Mouse (Mus musculus): ENCODE results near the gene Pex10. TPM values are rescaled to one million over a fixed set of nuclear protein-coding genes. Genes with fewer than 3 reads are reported as not detected.

Pex10 gene
- 14.3 and 17.1 TPM in 2 replicates for total RNA-seq (2017)

DNA sequence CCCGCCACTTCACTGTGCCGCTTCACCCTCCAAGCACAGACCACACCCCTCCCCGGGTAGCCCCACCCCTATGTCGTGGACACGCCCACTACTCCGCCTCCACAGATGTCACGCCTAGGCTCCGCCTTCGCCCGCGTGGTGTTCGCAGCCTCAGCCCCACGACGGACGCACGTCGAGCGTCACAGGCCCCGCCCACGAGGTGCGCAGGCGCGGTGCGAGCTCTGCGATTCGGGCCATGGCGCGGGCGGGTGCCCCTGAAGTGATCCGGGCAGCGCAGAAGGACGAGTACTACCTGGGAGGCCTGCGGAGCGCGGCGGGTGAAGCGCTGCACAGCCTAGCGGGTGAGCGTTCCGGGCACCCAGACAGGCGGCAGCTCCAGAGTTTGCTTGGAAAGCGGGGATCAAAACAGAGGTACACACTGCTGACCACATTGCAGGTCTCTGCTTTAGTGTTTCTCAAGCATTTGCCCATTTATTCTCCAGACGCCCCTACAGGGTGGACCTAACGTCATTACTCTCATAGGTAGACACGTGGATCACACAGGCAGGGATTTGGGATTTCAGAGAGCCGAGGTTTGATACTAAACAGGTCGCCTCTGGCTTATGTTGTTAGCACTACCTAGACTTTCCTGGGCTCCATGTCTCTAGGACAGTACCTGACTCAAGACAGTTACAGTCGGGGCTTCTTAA lies at the start of gene Pex10:
TSS of gene Pex10 (plus strand) at position 183 of the 689 bp plus-strand sequence.
- peak; percentile 92 for ATAC-seq (ENCODE audit: extremely low read depth, insufficient number of reproducible peaks, low FRiP score, poor library complexity, severe bottlenecking)

GRCm38 (mm10) chr4:155017253-155017878 lies 49.5 kb upstream of the Pex10 start:
- ATAC-seq (ENCODE audit: extremely low read depth, insufficient number of reproducible peaks, low FRiP score, poor library complexity, severe bottlenecking): no peak

- ATAC-seq (ENCODE audit: extremely low read depth, insufficient number of reproducible peaks, low FRiP score, poor library complexity, severe bottlenecking): no peak
These were observed 48.8 kb upstream of the Pex10 start for GRCm38 (mm10) chr4:155018066-155018465.

DNA sequence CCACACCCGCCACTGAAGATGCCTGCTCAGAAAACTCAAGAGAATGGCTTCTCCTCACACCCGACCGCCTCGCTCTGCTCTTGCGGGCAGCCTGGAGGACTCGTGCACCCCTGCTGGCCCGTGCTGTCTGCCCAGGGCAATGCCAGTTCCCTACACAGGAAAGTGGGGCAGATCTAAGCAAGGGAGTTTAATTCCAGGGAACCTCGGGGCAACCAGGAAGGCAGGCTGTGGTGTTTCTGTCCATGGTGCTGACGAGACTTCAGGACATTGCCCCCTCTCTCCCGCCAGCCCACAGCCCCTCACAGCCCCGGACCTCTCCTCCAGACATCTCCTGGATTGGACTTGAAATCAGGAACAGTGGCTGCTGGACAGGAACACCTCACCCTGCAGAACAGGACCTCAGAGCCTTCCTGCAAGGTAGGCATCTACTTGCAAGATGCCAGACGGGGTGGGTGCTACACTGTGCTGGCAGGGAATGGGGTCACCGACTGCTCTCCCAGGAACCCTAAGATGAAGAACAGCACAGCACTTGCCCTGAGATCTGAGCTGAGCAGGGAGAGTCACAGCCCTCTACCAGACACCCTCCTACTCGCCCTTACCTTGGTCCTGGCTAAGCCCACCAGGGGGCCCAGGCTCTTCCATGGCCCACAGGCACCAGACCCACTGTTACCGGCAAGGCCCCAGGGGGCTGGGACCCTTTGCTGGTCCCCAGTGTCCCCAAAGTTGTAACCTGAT lies 48.0 kb upstream of the Pex10 start:
- ATAC-seq (ENCODE audit: extremely low read depth, insufficient number of reproducible peaks, low FRiP score, poor library complexity, severe bottlenecking): no peak

DNA sequence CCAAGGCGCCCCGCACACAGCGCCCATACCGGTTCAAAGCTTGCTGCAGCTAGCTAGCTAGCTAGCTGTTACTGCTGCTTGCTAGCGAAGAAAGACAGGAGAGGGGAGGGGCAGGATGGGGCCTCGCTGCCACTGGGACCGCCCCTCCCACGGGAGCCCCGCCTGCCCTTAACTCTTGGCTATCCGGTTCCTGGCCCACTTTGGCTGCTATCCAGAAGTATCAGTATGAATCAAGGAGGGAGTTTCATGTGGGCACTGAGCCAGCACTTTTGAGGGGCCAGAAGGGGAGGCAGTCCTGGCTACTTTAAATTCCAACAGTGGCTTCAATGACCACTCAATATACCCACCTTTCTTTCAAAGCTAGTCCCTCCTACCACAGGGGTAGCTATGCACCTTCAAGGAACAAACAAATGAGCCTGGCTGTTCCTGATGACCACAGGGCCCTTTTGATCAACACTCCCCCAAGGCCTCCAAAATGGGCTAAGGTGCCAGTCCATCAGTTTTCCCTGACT lies 47.4 kb upstream of the Pex10 start:
- ATAC-seq (ENCODE audit: extremely low read depth, insufficient number of reproducible peaks, low FRiP score, poor library complexity, severe bottlenecking): no peak

- ATAC-seq (ENCODE audit: extremely low read depth, insufficient number of reproducible peaks, low FRiP score, poor library complexity, severe bottlenecking): no peak
These were observed 46.7 kb upstream of the Pex10 start for GRCm38 (mm10) chr4:155020141-155020540.

- no peak for ATAC-seq (ENCODE audit: extremely low read depth, insufficient number of reproducible peaks, low FRiP score, poor library complexity, severe bottlenecking)
These were observed 46.0 kb upstream of the Pex10 start for GRCm38 (mm10) chr4:155020813-155021212.

DNA sequence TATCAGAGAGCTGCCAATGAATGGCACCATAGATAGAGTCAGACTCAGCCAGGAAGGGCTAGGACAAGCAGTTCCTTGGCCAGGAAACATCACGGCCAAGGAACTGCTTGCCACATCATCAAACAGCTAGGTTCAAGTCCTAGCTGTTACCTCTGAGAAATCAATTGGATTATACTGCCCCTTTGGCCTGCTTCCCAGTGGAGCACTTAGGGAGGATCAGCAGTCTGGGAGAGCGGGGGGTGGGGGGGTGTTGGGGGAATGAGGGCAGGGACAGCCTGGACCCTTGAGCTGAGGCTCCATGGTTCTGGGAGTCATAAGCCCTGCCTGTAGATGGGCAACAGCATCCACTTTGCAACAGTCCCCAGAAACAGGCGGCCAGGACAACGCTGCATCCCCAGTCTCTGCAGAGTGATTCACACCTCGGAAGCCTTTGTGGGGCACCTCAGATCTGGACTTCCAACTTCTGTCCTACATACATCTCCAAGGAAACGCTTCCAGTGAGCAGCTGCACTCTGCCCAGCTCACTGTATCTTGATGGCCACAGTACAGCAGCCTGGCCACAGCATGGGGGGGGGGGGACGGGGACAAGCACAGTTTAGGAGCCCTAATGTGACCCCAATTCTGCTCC lies 44.5 kb upstream of the Pex10 start:
- ATAC-seq (ENCODE audit: extremely low read depth, insufficient number of reproducible peaks, low FRiP score, poor library complexity, severe bottlenecking): no peak

DNA sequence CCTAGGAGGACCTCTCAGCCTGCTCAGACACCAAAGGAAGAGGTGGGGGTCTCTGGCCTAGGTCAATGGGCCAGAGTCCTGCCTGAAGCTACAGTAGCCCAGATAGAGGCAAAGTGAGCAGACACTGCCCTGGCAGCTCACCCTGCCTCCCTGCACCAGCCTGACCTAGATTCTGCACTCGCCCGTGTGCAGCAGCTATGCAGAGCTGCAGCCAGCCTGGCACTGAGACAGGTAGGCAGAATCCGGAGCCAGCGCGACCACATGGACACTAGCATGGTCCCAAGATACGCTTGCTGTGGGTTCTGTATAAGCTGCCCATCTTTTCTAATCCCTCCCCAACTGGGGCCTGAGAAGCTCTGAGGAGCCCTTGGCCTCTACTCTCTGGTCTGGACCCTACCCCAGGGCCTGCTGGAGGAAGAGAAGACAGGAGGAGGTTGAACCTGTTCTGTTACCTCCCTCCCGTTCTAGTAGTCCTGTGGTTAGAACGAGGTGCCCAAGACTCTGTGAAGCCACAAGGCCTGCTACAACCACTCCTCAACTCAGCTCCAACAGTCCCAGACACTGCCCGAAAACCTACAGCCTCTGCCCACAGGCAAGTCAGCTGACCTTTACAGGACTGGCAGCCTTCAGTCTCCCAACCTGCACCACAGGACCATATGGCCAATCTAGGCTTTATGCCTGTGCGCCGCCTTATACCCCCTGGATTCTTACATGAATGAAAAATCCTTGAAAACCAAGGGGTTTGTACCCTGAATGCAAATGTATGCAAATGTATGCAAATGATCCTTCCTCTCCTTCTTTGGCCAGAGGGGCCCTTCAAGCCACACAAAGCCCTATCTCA lies 42.4 kb upstream of the Pex10 start:
- ATAC-seq (ENCODE audit: extremely low read depth, insufficient number of reproducible peaks, low FRiP score, poor library complexity, severe bottlenecking): no peak

GRCm38 (mm10) chr4:155033115-155033514 lies 33.7 kb upstream of the Pex10 start:
- no peak for ATAC-seq (ENCODE audit: extremely low read depth, insufficient number of reproducible peaks, low FRiP score, poor library complexity, severe bottlenecking)

DNA sequence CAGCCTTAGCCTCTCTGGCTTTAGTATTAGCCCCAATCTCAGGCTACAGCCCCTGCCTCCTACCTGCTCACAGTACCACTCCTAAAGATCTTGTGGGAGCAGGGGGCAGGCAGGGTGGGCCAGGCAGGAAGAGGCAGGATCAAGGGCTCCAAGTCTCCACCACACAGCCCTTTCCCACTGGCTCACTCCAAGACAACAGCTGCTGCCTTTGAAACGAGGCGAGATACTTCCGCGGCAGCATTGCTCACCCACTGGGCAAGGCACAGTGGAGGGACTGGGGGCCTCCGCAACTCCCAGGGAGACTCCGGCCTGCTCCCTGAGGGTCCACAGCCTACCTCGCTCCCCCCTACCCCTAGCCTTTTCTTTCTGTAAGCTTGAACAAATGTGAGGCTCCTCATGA lies 32.6 kb upstream of the Pex10 start:
- ATAC-seq (ENCODE audit: extremely low read depth, insufficient number of reproducible peaks, low FRiP score, poor library complexity, severe bottlenecking): no peak

GRCm38 (mm10) chr4:155034787-155035186 lies 32.0 kb upstream of the Pex10 start:
- no peak for ATAC-seq (ENCODE audit: extremely low read depth, insufficient number of reproducible peaks, low FRiP score, poor library complexity, severe bottlenecking)

GRCm38 (mm10) chr4:155040197-155040596 lies 26.6 kb upstream of the Pex10 start:
- no peak for ATAC-seq (ENCODE audit: extremely low read depth, insufficient number of reproducible peaks, low FRiP score, poor library complexity, severe bottlenecking)

DNA sequence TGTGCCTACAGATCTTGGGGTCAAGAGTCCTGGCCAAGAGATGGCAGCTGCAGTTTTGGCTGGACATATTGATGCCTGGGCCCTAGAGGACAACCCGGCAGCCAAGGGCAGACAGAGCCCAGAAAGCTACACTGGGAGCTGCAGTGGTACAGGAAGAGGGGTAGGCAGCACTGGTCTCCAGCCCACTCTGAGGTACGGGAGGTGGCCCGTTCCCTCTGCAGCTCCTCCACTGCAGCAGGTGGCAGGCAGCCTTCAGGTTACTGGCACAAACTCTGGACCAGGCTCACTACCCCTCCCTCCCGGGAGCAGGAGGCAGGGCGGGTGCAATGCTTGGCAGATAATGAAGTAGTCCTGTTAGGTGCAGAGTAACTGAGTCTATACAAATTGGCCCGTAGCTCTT lies 26.1 kb upstream of the Pex10 start:
- no peak for ATAC-seq (ENCODE audit: extremely low read depth, insufficient number of reproducible peaks, low FRiP score, poor library complexity, severe bottlenecking)

DNA sequence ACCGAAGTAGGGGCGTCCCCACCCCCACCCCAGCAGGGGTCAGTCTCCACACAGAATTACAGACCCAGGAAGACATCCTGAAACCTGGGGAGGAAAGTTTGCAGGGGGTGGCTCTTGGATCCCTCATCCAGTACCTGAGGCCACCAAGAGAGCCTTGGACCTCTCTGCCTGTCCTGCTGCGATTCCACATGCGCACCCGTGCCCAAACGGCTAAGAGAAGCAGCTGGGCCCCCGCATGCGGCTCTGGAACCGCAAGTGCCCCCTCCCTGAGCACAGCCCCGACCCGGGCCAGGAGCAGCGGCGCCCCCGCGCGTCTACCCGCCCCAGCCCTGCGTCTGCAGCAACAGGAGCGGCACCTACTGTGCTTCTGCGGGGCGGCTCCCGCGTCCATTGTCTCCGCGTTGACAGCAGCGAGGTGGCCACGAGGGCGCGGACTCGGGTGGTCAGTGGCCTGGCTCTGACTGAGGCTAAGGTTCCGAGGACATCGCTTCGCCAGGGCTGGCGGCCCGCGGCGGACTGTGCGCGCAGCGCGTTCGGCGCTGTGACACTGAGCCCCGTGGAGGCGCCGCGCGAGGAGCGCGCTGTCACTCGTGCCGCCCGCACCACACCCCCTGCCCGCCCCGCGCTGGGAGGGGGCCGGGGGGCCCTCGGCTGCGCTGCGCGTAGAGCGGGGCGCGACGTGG lies 24.1 kb upstream of the Pex10 start:
- ATAC-seq (ENCODE audit: extremely low read depth, insufficient number of reproducible peaks, low FRiP score, poor library complexity, severe bottlenecking): no peak

DNA sequence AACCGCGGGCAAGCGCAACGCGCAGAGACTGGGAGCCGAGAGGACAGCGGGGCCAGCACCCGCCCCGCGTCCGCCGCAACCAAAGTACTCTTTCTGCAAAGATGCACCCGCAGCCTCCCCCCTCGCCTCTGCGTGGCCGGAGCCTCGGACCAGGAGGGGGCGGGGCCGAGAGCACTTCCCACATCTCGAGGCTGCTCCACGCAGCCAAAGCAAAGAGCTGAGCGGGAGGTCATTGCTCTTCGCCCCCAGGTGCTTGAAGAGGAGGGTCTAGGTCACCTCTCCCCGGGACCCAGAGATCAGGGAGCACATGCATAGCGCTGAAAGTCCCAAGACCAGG lies 23.6 kb upstream of the Pex10 start:
- no peak for ATAC-seq (ENCODE audit: extremely low read depth, insufficient number of reproducible peaks, low FRiP score, poor library complexity, severe bottlenecking)

GRCm38 (mm10) chr4:155046636-155047035 lies 20.2 kb upstream of the Pex10 start:
- ATAC-seq (ENCODE audit: extremely low read depth, insufficient number of reproducible peaks, low FRiP score, poor library complexity, severe bottlenecking): no peak

- ATAC-seq (ENCODE audit: extremely low read depth, insufficient number of reproducible peaks, low FRiP score, poor library complexity, severe bottlenecking): no peak
These were observed 16.7 kb upstream of the Pex10 start for GRCm38 (mm10) chr4:155050116-155050515.

Measured in neutrophil, adult 5-6 weeks (primary cell).